Mouse (Mus musculus): Measurements from ENCODE around the gene Znfx1. TPM values are rescaled to one million over a fixed set of nuclear protein-coding genes. Genes with fewer than 3 reads are reported as not detected.

The Znfx1 gene
- total and polyA plus RNA-seq, 3 experiments: 21.9 to 39.3 (median 37.4) TPM

DNA sequence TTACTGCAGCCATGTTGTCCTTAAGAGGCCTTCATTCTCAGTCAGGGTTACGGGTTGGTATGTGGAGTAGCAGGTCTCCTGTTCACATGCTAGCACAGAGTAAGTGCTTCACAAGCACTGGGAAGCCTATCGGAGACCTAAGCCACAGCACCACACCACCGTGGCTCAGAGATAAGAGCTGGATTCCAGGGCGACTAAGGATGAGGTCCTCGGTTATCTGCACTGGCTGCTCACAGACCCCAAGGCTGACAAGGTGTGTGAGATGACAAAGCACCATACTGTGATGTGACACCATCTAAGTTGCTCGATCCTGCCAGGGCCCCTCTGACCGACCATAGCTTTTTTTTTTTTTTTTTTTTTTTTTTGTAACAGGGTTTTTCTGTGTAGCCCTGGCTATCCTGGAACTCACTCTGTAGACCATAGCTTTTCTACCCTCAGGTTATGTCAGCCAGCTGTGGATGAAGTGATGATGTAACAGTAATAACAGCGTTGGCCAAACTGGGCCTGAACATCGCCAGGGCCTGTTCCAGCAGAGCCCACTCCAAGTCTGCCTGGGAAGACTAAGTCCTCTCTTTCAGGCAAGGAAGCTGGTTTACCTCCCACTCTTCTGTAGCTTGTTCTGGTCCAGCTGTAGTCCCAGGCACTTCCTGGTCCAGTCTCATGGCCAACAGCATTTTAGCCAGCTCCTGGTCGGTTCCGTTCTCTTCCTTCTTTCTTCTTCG lies 19.3 kb downstream of the Znfx1 start:
- no peak overlapping the region for H3K9ac ChIP-seq (ENCODE audit: low read depth, low read length)
- intact Hi-C loops (cut with DNase I): no loop called here
- no peak overlapping the region for H3K27ac ChIP-seq
- H3K36me3 ChIP-seq (ENCODE audit: control insufficient read depth, insufficient read depth, low read length): no peaks in the 10 kb centered on the region
- no peak overlapping the region for H3K4me3 ChIP-seq
- H3K79me2 ChIP-seq (replicated peaks; ENCODE audit: control insufficient read depth, insufficient read depth, low read length): peaks cover 3% of the 10 kb centered on the region; the same call in 1 of the 2 replicates
- DNase-seq: no peak
- no peak for TF ChIP-seq EP300 (IDR thresholded peaks at IDR 0.05; ENCODE audit: insufficient read depth, low read depth, low read length)
- no peak for TF ChIP-seq POLR2A (IDR thresholded peaks at IDR 0.05; ENCODE audit: insufficient read depth, low read depth, low read length)
- no peak for TF ChIP-seq CTCF (IDR thresholded peaks at IDR 0.05)
- no peaks in the 10 kb centered on the region for H3K4me1 ChIP-seq (ENCODE audit: control insufficient read depth, insufficient read depth, low read length)
- H3K27me3 ChIP-seq (ENCODE audit: control insufficient read depth, insufficient read depth, low read length): no peaks in the 10 kb centered on the region
- 68% methylated on average over 12 of the region's 12 CpGs for WGBS

DNA sequence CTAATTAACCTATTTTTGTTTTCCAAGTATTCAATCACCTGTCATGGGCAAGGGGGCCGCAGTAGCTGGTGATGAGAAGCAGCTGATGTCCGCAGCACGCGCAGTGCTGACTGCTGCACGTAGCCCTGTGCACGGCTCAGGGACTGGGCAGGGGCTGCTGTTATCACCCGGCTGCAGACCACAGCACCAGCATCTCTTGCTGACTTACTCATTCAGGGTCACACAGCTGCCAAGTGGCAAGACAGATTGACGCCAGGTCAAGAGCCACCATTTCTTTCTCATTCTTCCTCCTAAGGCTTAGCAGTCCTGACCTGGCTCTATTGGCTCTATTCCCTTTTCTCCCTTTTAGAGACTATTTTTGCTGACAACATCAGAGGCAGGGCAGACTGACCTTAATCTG lies 23.4 kb downstream of the Znfx1 start:
- 86% methylated on average over 8 of the region's 8 CpGs for WGBS

DNA sequence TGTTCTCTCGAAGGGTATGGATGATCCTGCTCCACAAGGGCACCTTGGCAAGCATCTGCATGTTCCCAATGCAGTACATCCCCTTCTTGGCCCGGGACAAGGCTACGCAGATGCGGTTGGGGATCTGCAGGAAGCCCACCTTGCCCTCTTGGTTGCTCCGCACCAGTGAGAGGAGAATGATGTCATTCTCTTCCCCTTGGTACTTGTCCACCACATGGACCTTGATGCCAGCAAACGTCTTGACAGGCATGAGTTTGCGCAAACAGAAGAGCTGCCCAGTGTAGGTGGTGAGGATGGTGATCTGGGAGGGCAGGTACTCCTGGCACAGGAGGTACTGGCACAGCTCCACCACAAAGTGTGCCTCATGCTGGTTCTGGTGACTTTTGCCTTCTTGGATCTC lies 24.1 kb downstream of the Znfx1 start:
- Histone ChIP-seq H3K79me2 (replicated peaks; ENCODE audit: control insufficient read depth, insufficient read depth, low read length) (no peaks in the 10 kb centered on the region), H3K27ac (no peak overlapping the region), H3K36me3 (ENCODE audit: control insufficient read depth, insufficient read depth, low read length) (no peaks in the 10 kb centered on the region), H3K27me3 (ENCODE audit: control insufficient read depth, insufficient read depth, low read length) (no peaks in the 10 kb centered on the region), H3K9ac (ENCODE audit: low read depth, low read length) (no peak overlapping the region), H3K4me1 (ENCODE audit: control insufficient read depth, insufficient read depth, low read length) (no peaks in the 10 kb centered on the region), H3K4me3 (no peak overlapping the region)
- DNase-seq: no peak
- no peak for TF ChIP-seq POLR2A (IDR thresholded peaks at IDR 0.05; ENCODE audit: insufficient read depth, low read depth, low read length)
- TF ChIP-seq CTCF (IDR thresholded peaks at IDR 0.05): no peak
- no peak for TF ChIP-seq EP300 (IDR thresholded peaks at IDR 0.05; ENCODE audit: insufficient read depth, low read depth, low read length)
- intact Hi-C loops (cut with DNase I): no loop called here
- WGBS: 90% methylated on average over 7 of the region's 7 CpGs

More for the DNA sequence above, 23.4 kb downstream of the Znfx1 start:
- Histone ChIP-seq H3K4me3 (no peak overlapping the region), H3K27ac (no peak overlapping the region), H3K4me1 (ENCODE audit: control insufficient read depth, insufficient read depth, low read length) (no peaks in the 10 kb centered on the region), H3K9ac (ENCODE audit: low read depth, low read length) (no peak overlapping the region), H3K36me3 (ENCODE audit: control insufficient read depth, insufficient read depth, low read length) (no peaks in the 10 kb centered on the region), H3K27me3 (ENCODE audit: control insufficient read depth, insufficient read depth, low read length) (no peaks in the 10 kb centered on the region), H3K79me2 (replicated peaks; ENCODE audit: control insufficient read depth, insufficient read depth, low read length) (no peaks in the 10 kb centered on the region)
- TF ChIP-seq POLR2A (IDR thresholded peaks at IDR 0.05; ENCODE audit: insufficient read depth, low read depth, low read length): no peak
- TF ChIP-seq EP300 (IDR thresholded peaks at IDR 0.05; ENCODE audit: insufficient read depth, low read depth, low read length): no peak
- no peak for TF ChIP-seq CTCF (IDR thresholded peaks at IDR 0.05)
- intact Hi-C loops (cut with DNase I): no loop called here
- no peak for DNase-seq

DNA sequence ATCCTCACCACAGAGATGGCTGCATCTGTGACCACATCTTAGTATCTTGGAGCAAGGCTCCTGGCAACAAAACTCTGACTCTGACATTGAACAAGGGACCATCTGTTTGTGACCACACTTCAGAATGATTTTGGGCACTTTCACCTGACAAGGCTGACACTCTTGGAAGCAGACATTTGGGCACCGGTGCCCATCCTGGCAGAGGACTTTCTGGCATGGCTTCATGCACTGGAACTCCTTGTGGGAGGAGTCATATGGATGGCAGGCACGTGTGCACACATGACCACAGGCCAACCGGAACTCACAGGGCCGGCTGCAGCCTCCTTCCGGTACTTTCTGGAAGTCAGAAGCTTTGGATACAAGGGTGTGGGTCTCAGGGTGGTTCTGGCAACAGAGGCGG lies 24.5 kb downstream of the Znfx1 start:
- DNase-seq: no peak
- 69% methylated on average over 6 of the region's 6 CpGs for WGBS
- TF ChIP-seq EP300 (IDR thresholded peaks at IDR 0.05; ENCODE audit: insufficient read depth, low read depth, low read length): no peak
- no peak for TF ChIP-seq POLR2A (IDR thresholded peaks at IDR 0.05; ENCODE audit: insufficient read depth, low read depth, low read length)
- TF ChIP-seq CTCF (IDR thresholded peaks at IDR 0.05): no peak
- Histone ChIP-seq H3K27ac (no peak overlapping the region), H3K9ac (ENCODE audit: low read depth, low read length) (no peak overlapping the region), H3K79me2 (replicated peaks; ENCODE audit: control insufficient read depth, insufficient read depth, low read length) (no peaks in the 10 kb centered on the region), H3K27me3 (ENCODE audit: control insufficient read depth, insufficient read depth, low read length) (no peaks in the 10 kb centered on the region), H3K4me1 (ENCODE audit: control insufficient read depth, insufficient read depth, low read length) (no peaks in the 10 kb centered on the region), H3K36me3 (ENCODE audit: control insufficient read depth, insufficient read depth, low read length) (no peaks in the 10 kb centered on the region), H3K4me3 (no peak overlapping the region)
- intact Hi-C loops (cut with DNase I): no loop called here

DNA sequence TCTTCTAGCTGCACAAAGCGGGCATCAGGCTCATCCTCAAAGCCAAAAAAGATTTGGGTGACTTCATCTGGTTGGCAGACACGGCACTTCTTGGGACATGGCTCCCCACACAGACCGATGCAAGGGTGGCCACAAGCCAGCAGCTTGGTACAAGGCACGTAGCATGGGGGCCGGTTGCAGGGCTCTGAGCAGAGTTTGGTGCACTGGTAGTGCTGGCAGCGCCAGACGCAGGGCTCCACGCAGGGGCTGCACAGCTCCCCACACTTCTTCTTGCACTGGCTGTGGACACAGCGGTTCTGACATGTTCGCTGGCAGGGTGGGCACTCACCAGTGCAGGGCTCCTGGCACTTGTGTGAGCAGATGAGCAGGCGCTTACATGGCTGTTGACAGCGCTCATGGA lies 25.1 kb downstream of the Znfx1 start:
- Histone ChIP-seq H3K4me1 (ENCODE audit: control insufficient read depth, insufficient read depth, low read length) (no peaks in the 10 kb centered on the region), H3K36me3 (ENCODE audit: control insufficient read depth, insufficient read depth, low read length) (no peaks in the 10 kb centered on the region), H3K9ac (ENCODE audit: low read depth, low read length) (no peak overlapping the region), H3K27ac (no peak overlapping the region), H3K79me2 (replicated peaks; ENCODE audit: control insufficient read depth, insufficient read depth, low read length) (no peaks in the 10 kb centered on the region), H3K27me3 (ENCODE audit: control insufficient read depth, insufficient read depth, low read length) (no peaks in the 10 kb centered on the region), H3K4me3 (no peak overlapping the region)
- intact Hi-C loops (cut with DNase I): no loop called here
- DNase-seq: no peak
- 90% methylated on average over 12 of the region's 12 CpGs for WGBS
- no peak for TF ChIP-seq POLR2A (IDR thresholded peaks at IDR 0.05; ENCODE audit: insufficient read depth, low read depth, low read length)
- TF ChIP-seq EP300 (IDR thresholded peaks at IDR 0.05; ENCODE audit: insufficient read depth, low read depth, low read length): no peak
- no peak for TF ChIP-seq CTCF (IDR thresholded peaks at IDR 0.05)

DNA sequence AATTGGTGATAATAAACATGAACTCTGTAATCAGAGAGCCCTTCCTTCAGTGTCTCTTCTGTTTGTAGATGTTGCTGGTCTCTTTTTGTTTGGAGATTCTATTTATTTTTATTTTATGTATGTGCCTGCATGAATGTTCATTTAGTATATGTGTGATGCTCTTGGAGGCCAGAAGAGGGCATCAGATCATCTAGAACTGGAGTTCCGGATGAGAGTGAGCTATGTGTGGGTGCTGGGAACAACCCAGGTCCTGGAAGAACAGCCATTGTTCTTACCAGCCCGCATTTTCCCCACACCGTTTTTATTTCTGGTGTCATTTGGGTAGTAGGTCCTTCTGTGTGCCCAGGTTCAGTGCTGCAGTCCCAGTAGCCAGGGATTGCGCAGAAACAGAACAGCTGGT lies 32.3 kb downstream of the Znfx1 start:
- no peak overlapping the region for H3K27ac ChIP-seq
- no peaks in the 10 kb centered on the region for H3K79me2 ChIP-seq (replicated peaks; ENCODE audit: control insufficient read depth, insufficient read depth, low read length)
- intact Hi-C loops (cut with DNase I): no loop called here
- no peaks in the 10 kb centered on the region for H3K4me1 ChIP-seq (ENCODE audit: control insufficient read depth, insufficient read depth, low read length)
- no peaks in the 10 kb centered on the region for H3K36me3 ChIP-seq (ENCODE audit: control insufficient read depth, insufficient read depth, low read length)
- no peak overlapping the region for H3K9ac ChIP-seq (ENCODE audit: low read depth, low read length)
- H3K27me3 ChIP-seq (ENCODE audit: control insufficient read depth, insufficient read depth, low read length): no peaks in the 10 kb centered on the region
- no peak for DNase-seq
- TF ChIP-seq EP300 (IDR thresholded peaks at IDR 0.05; ENCODE audit: insufficient read depth, low read depth, low read length) (no peak), CTCF (IDR thresholded peaks at IDR 0.05) (peak; percentile 25), POLR2A (IDR thresholded peaks at IDR 0.05; ENCODE audit: insufficient read depth, low read depth, low read length) (no peak)
- WGBS: 95% methylated on average over 4 of the region's 4 CpGs
- H3K4me3 ChIP-seq: no peak overlapping the region

Data from heart, adult 2 months (tissue).